Mouse (Mus musculus): ENCODE measurements around the gene Gbp8.

The Gbp8 gene

GRCm38 (mm10) chr5:105060224-105060623 lies 79.1 kb downstream of the Gbp8 start:
- DNase-seq (ENCODE audit: low spot score in 2 of 2), result no peak

GRCm38 (mm10) chr5:105055279-105055678 lies 84.1 kb downstream of the Gbp8 start:
- no peak for DNase-seq (ENCODE audit: low spot score in 2 of 2)

- peak; percentile 35 to 51 for DNase-seq (ENCODE audit: low spot score in 2 of 2)
These were observed 85.7 kb downstream of the Gbp8 start for GRCm38 (mm10) chr5:105053471-105054169.

- no peak for DNase-seq (ENCODE audit: low spot score in 2 of 2)
These were observed 107.0 kb downstream of the Gbp8 start for GRCm38 (mm10) chr5:105032362-105032761.

- no peak for DNase-seq (ENCODE audit: low spot score in 2 of 2)
These were observed 126.8 kb downstream of the Gbp8 start for GRCm38 (mm10) chr5:105012551-105012950.

GRCm38 (mm10) chr5:105011570-105011969 lies 127.8 kb downstream of the Gbp8 start:
- no peak for DNase-seq (ENCODE audit: low spot score in 2 of 2)

- DNase-seq (ENCODE audit: low spot score in 2 of 2), result no peak
These were observed 129.0 kb downstream of the Gbp8 start for GRCm38 (mm10) chr5:105010376-105010775.

- DNase-seq (ENCODE audit: low spot score in 2 of 2), result no peak
These were observed 149.9 kb downstream of the Gbp8 start for GRCm38 (mm10) chr5:104989411-104989810.

- DNase-seq (ENCODE audit: low spot score in 2 of 2), result no peak
These were observed 151.3 kb downstream of the Gbp8 start for GRCm38 (mm10) chr5:104988000-104988399.

GRCm38 (mm10) chr5:104986706-104987105 lies 152.6 kb downstream of the Gbp8 start:
- DNase-seq (ENCODE audit: low spot score in 2 of 2), result peak; percentile 46 to 66

- DNase-seq (ENCODE audit: low spot score in 2 of 2), result peak; percentile 54 to 57
These were observed 156.8 kb downstream of the Gbp8 start, which contains the start of gene Abcg3 for GRCm38 (mm10) chr5:104982535-104982934. Gene Abcg3 (minus strand): TSS chr5:104982718.

GRCm38 (mm10) chr5:104979040-104979513 lies 160.3 kb downstream of the Gbp8 start:
- peak; percentile 20 to 30 for DNase-seq (ENCODE audit: low spot score in 2 of 2)
